11 mouse cellular contexts compared by ENCODE assay signal in the genomic region with DNA sequence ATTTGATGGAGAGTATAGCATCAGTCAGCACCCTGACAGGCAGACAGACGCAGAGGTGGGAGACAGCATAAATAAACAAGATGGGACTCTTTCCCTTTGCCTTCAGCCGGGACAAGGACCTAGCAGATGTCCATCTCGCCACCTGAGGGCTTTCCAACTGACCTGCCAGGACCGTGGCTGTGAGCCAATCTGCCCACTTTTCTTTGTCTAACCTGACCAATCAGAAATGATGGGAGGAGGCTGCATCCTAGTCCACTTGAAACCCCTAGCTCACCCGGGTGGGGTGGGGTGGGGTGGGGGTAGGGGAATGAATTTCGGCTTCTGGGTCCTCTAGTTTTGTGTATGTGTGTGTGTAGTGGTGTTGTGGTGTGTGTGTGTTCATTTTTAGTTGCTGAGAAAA.
"Had no signal": no experiment of that assay in that cellular context is flagged by ENCODE, and none has a peak within 500 bp of the region (broad histone marks: within the 10 kb centered on the region; RNA-seq: fewer than 3 reads in every experiment).

No protein-coding gene starts in this region.

- ATAC-seq: liver, postnatal 0 days; midbrain, embryonic 13.5 days had no signal

- H3K9me3 ChIP-seq: kidney, embryonic 15.5 days; limb, embryonic 15.5 days; liver, embryonic 13.5 days; midbrain, embryonic 13.5 days; stomach, embryonic 15.5 days had no signal

- H3K4me1 ChIP-seq: kidney, embryonic 15.5 days; limb, embryonic 15.5 days; liver, embryonic 13.5 days; midbrain, embryonic 13.5 days; stomach, embryonic 15.5 days had no signal

- H3K4me2 ChIP-seq: kidney, embryonic 15.5 days; limb, embryonic 15.5 days; liver, embryonic 13.5 days; midbrain, embryonic 13.5 days; stomach, embryonic 15.5 days had no signal

- H3K27me3 ChIP-seq: kidney, embryonic 15.5 days; limb, embryonic 15.5 days; liver, embryonic 13.5 days; midbrain, embryonic 13.5 days; stomach, embryonic 15.5 days had no signal

- DNase-seq: kidney, adult 2 months; kidney, postnatal 14 days; liver, embryonic 13.5 days; liver, postnatal 0 days; lung, postnatal 36 days; thymus, adult 2 months; thymus, postnatal 25 days had no signal

- H3K27ac ChIP-seq: kidney, embryonic 15.5 days; limb, embryonic 15.5 days; liver, embryonic 13.5 days; midbrain, embryonic 13.5 days; stomach, embryonic 15.5 days had no signal

- H3K4me3 ChIP-seq: kidney, embryonic 15.5 days; limb, embryonic 15.5 days; liver, embryonic 13.5 days; midbrain, embryonic 13.5 days; stomach, embryonic 15.5 days had no signal

- H3K9ac ChIP-seq: kidney, embryonic 15.5 days; limb, embryonic 15.5 days; liver, embryonic 13.5 days; liver, postnatal 0 days; midbrain, embryonic 13.5 days; stomach, embryonic 15.5 days had no signal

- H3K36me3 ChIP-seq: kidney, embryonic 15.5 days; limb, embryonic 15.5 days; liver, embryonic 13.5 days; midbrain, embryonic 13.5 days; stomach, embryonic 15.5 days had no signal
